Mouse (Mus musculus) cerebellum, adult 9-11 months (tissue): ENCODE results near the gene Tspan4.
A peak's percentile ranks its signal among the peaks of the same experiment; 100 is the strongest.

Experiments used
- DNase-seq: peaks from one replicate; pipeline ENCODE4 v3.0.0; 2022

Gene Tspan4

DNA sequence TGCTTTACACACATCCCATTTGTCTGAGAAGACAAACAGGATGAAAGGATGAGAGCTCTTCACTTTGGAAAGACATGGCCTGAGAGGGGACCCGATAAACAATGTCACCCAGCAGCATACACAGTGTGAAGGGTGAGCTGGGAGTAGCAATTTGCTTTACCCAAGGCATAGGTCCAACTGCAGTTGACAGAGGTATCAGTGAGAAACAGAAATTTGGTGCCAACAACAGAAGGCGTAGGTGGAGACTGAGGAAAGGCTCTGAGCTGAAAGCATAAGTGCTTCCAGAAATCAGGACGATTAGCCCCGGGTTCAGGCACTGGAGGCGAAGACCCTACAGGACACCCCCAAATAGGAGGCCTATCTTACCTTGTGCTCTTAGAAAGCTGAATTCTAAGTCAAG, 35.2 kb downstream of the Tspan4 start:
- DNase-seq: peak; percentile 76

DNA sequence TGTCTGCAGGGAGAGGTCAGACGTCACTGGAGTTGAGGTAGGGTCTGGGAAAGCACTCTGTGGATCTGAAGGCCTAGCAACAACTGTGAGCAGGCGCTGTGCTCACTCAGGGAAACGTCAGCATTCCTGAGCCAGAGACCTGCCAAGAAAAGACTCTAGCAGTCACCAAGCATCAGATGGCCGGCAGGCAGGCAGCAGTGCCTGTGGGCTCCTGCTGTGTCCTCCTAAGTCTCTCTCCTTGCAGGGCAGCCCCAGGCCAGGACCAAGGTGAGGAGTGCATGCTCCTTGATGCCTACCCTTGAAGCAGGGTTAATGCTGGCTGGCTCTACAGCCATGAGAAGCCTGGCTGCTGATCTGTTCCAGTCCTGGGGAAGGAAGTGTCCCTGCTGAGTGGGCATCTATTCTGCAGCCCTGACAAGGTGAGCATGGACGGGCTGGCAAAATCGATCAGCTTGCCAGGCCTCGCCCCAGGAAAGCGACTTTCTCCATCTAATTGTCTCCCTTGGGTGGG, 35.7 kb downstream of the Tspan4 start:
- DNase-seq: peak; percentile 81

DNA sequence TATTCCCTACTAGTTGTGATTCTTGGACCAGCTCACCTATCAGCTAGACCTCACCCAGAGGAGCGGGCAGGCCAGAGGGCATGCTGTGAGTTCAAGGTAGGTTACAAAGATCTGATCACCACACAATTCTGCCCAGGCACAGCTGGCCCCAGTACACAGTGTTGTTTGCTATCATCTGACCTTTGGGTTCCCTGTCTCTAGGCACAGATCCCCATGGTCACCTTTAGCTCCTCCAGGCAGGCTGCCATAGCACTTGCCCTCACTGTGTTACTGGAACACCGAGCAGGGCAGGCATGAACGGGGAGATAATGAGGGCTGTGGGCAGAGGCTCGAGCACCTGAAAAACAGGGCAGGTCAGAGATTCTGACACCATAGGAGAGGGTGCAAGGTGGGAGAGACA, 42.6 kb downstream of the Tspan4 start:
- DNase-seq: no peak

DNA sequence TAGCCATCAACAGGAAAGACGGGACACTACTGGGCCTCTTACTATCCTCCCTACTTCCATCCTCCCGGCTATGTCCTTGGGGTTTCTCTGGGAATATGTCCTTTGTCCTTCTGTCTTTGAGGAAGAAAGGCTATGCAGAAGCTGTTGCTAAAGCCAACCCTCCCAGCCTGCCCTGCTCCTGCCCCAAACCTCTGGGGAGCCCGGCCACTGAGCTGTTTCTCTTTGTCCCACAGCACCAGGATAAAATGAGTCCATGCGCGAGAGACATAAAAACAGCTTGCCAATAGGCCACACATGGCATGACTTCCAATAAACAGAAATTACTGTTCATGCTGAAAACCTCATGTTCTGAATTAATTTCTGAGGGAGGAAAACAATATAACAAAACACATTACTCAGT, 43.3 kb downstream of the Tspan4 start:
- no peak for DNase-seq

DNA sequence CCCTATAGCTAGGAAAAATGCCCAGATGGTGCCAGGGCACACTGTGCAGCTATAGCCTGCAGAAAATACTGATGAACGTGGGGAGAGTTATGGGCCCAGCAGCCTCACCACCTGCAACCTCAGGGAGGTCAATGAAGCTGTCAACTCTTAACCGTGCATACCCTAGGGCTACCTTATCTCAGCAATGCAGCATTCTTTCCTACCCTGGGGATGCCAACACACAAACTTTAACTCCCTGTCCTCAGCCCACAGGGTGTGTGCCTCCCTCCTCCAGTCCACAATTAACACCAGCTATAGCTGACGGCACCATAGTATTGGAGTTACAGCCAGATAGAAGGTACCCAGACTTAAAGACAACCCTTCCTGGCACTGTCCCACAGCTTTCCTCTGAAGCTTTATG, 43.9 kb downstream of the Tspan4 start:
- no peak for DNase-seq

DNA sequence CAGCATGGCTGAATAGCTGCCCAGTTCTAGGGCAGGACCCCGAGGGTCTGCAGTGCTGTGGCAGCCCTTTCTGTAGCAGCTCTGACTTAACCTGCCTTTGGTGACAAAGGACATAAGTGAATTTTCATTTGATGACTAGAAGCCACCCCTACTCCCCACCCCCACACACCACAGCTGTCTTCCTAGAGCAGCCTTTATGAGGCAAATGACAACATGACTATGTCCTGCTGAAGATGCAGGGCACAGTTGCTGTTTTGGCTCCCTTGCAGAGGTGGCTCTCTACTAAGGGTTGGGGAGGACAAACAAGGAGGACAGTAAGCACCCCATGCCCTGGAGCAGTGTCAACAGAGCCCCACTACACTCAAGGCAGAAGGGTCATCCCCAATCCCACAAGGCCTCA, 44.8 kb downstream of the Tspan4 start:
- DNase-seq: no peak

DNA sequence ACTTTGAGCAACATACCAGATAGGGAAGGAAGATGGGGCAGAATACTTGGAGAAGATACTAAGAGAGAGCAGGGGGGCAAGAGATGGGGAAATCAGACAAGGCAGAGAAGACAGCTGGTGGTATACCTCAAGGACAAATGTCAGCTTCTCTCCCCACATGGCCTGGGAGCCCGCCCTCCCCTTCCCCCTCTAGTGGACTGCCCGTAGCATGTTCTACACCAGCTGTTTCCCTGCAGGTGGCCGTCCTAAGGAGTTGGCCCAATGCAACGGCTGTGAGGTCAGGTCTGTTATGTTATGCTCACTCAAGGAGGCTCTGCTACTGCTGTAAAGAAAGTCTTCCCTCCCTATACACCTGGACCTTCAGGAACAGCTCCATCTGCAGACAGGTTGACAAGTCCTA, 48.0 kb downstream of the Tspan4 start:
- DNase-seq: no peak

DNA sequence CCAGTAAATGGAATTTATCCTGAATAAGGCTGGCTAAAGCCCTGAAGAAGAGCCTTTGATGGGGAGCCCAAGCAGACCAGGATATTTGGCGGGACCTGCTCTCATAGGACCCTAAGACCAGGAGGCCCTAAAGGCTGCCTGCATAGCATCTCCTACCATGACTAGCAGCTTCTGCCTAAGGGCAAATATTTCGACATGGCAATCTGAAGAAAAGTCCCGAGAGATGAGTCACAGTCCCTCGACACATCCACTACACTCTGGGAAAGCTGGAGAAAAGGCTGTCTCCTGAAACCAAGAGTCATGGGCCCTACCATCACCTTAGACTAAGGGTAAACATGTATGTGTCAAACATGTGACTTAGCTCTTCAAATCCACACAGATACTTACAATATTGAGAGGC, 49.2 kb downstream of the Tspan4 start:
- peak; percentile 22 for DNase-seq

DNA sequence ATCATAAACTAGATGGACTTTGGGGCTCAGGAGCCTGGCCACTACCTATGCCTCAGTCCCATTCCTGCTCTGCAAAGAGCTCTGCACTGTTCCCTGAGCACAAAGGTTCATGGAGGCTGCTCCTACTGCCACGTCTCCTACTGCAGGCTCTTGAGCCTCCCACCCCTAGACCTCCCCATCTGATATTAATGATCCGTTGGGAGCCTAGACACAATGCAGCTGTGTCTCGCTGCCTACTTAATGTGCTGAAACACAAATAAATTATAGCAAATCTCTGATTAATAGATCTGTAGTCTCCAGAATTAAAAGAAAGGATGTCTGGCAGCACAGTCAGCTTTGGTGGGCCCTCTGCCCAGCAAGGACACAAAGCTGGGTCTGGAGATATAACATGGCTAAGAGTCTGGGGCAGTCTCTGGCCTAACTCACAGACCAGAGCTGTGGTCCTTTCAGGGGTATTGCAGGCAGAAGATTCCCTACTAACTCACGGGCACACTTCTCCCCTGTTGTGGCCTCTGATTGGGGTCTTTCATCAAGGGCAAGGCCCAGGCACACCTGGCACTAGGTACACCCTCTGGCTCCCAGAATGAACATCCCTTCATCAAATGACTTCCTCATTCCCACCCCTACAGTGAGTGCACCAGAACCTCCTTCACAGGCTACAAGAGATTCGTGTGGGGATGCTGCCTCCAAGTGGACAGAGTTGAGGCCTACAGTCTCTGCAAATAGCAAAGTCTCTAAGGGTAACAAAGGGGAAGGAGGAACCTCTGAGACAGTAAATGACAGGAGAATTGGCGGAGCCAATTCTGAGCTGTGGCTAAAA, 49.9 kb downstream of the Tspan4 start:
- DNase-seq: peak; percentile 87

DNA sequence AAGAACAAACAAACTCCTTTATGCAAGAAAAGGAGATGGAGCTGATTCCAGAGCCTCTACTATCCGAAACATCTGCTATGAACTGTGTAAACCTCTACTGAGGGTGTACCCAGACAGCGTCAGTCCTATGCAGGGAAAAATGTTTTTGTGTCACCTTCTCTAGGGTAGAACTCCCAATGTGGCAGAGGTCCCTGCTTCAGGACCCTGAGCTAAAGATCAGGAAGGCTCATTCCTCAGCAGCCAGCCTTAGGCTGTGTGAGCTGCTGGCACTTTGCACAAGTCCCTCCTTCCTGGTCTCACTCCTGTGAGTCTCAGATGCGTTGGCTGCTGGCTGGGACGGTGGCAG, 50.5 kb downstream of the Tspan4 start:
- DNase-seq: no peak

DNA sequence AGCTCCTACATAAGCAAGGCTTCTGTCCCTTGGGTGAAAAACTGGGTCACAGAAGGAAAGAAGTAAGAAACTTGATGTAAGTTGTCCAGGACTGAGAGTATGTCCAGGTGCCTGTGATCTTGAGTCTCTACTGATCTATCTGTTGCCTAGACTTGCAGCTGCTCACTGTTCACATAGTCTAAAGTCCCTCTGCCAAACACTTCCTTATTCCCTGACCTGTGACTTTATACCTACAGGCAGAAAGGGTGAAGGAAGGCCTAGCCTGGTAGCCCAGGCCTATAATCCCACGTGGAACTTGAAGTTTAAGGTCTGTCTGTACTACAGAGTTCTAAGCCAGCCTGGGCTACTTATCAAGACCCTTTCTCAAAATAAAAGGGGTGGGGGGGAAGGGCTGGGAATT, 60.5 kb downstream of the Tspan4 start:
- DNase-seq: no peak

DNA sequence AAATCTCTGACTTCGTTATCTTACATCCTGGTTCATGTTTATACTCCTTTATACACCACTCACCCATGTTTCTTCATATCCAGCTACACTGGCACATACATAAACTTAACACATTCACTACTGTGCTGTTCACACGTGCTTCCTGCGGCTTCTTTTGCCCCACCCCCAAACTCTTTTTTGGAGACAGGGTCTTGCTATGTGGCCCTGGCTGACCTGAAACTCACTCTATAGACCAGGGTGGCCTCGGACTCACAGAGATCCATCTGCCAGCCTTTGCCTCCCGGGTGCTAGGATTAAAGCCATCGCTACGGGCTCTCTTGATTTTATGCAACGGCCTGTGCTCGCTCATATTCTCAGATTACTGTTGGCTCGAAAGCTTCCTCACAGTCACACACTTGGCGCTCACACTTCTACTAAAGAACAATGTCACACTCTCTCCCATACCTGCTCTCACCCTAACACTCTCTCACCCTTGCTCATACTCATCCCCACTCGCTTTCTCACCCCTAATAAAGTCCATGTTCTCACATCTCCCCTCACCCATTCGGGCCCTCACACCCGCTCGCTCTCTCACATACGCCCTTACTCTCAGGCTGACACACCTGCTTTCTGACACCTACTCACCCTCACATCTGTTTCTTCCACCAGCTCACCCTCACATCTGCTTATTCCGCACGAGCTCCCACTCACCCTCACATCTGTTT, 64.0 kb downstream of the Tspan4 start:
- DNase-seq: peak; percentile 72

DNA sequence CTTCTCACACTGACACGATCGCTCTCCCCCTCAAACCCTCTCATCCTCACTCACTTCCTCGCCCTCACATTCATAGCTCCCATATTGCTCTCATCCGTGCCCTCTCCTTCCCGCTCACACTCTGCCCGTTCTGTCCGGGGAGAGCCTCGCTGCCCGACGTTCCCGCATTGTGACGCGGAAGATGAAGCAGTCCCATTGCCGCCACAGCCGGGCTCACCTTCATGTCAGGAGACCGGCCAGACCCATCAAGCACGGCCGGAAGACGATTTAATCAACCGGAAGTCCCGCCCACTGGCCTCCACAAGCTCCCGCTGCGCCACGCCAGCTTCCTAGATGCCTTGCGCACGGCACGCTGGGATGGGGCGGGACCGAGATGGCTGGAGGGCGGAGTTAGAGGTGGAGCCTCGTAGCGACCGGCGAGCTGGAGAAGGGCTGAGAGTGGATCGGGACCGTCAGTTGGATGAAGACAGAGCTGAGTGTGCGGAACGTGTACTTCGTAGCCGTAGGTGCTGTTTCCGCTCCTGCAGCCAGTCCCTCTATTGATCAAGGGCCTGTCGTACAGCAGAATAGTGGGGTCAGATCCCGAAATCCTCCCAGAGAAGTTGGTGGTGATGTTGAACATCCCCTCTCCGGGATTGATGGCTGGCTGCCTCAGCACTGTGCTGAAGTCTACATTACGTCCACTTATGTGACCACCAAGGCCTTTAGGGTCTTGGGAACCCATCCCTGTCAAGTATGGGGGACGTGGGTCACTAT, 64.7 kb downstream of the Tspan4 start, which contains the start of gene Chid1:
TSS of gene Chid1 (minus strand) at position 302 of the 756 bp plus-strand sequence.
- DNase-seq: peak; percentile 99

DNA sequence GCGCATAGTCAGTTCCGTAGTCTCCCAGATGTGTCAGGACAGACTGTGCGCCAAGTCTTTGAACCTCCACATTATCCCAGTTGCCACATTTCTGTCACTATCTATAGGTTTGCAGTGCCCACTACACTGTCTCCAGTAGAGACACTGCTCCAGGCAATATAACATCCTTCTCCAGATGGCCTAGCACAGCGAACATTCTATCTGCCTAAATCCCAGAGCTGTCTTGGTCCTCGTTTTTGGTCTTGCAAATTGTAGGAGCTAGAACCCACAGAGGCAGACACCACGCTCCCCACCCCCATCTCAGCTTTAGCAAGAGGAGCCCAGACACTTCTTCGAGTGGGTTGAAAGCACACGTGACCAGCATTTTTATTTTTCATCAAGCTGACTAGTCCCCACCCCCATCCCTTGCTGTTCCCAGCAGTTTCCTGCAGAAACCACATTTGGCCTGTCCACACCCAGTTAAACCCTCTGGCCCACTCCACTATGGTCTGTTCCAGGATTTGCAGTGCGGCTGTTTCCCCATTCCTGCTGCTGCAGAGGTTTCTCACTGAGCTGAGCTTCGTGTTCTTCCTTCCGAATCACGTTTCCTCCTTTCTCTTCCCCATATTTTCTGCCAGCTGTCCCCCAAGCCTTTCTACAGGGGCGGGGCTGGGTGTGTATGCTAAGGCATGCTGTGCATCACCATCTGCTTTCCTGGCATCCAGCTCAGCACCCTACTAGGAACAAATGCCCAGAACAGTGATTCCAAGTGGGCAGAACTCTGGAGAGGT, 65.5 kb downstream of the Tspan4 start:
- peak; percentile 96 for DNase-seq

DNA sequence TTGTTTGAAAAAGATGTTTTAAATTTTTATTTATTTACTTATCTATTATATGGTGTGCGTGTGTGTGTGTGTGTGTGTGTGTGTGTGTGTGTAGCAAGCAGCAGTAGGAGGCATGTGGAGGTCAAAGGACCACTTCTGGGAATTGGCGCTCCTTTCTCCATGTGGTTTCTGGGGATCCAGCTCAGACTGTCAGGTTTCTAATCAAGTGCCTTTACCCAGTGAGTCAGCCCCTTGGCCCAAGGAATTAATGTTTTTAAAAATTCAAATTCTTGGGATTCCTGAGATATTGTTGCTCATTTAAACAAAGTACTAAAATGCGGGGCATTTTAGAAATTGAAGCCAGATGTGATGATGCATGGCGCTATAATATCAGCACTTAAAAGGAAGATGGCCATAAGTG, 66.6 kb downstream of the Tspan4 start:
- DNase-seq: no peak

DNA sequence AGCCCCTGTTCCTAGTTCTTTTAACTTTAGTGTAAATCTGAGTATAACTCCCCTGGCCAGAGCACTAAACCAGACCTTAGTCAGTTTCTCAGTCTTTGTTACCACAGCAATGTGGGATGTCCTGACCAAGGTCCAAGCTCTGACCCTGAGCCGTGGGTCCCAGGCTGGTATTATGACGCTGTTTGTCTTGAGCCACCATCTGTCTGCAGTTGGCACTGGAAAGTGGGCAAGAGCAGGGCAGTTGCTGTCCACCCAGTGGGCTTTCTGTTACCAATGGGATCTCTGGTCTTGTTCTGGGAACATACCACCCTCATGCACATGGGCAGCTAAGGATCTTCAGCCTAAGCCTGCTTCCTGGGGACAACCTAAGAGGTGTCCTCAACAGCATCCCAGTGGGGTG, 67.5 kb downstream of the Tspan4 start:
- DNase-seq: peak; percentile 55
